Mouse (Mus musculus): ENCODE results near the gene Lmtk3. TPM values are rescaled to one million over a fixed set of nuclear protein-coding genes. Genes with fewer than 3 reads are reported as not detected.

Lmtk3 gene
- polyA plus RNA-seq, 1 experiment, result 126 TPM

GRCm38 (mm10) chr7:45747450-45747849 lies 36.1 kb upstream of the Lmtk3 start:
- Histone ChIP-seq H3K27ac (ENCODE audit: insufficient read depth, low read length) (no peak overlapping the region), H3K27me3 (ENCODE audit: control insufficient read depth, insufficient read depth, low read length) (no peaks in the 10 kb centered on the region), H3K4me3 (replicated peaks; ENCODE audit: insufficient read depth, low read depth, low read length) (no peak overlapping the region), H3K4me1 (ENCODE audit: control insufficient read depth, insufficient read depth, low read length) (no peaks in the 10 kb centered on the region)
- TF ChIP-seq POLR2A (IDR thresholded peaks at IDR 0.05; ENCODE audit: borderline replicate concordance, insufficient read depth, low read length) (no peak), CTCF (IDR thresholded peaks at IDR 0.05; ENCODE audit: borderline replicate concordance, insufficient read depth, low read depth, low read length) (no peak)
- 83% methylated on average over 5 of the region's 5 CpGs for WGBS
- DNase-seq, result no peak

- no peaks in the 10 kb centered on the region for H3K27me3 ChIP-seq (ENCODE audit: control insufficient read depth, insufficient read depth, low read length)
- H3K4me3 ChIP-seq (replicated peaks; ENCODE audit: insufficient read depth, low read depth, low read length), result no peak overlapping the region
- H3K27ac ChIP-seq (ENCODE audit: insufficient read depth, low read length), result no peak overlapping the region
- no peak for TF ChIP-seq CTCF (IDR thresholded peaks at IDR 0.05; ENCODE audit: borderline replicate concordance, insufficient read depth, low read depth, low read length)
- no peak for TF ChIP-seq POLR2A (IDR thresholded peaks at IDR 0.05; ENCODE audit: borderline replicate concordance, insufficient read depth, low read length)
- WGBS, result 82% methylated on average over 7 of the region's 7 CpGs
- DNase-seq, result no peak
- no peaks in the 10 kb centered on the region for H3K4me1 ChIP-seq (ENCODE audit: control insufficient read depth, insufficient read depth, low read length)
Measured at GRCm38 (mm10) chr7:45748110-45748509, 35.4 kb upstream of the Lmtk3 start.

GRCm38 (mm10) chr7:45749401-45749800 lies 34.1 kb upstream of the Lmtk3 start:
- H3K27ac ChIP-seq (ENCODE audit: insufficient read depth, low read length), result no peak overlapping the region
- 31% methylated on average over 10 of the region's 10 CpGs for WGBS
- TF ChIP-seq POLR2A (IDR thresholded peaks at IDR 0.05; ENCODE audit: borderline replicate concordance, insufficient read depth, low read length) (no peak), CTCF (IDR thresholded peaks at IDR 0.05; ENCODE audit: borderline replicate concordance, insufficient read depth, low read depth, low read length) (no peak)
- H3K4me3 ChIP-seq (replicated peaks; ENCODE audit: insufficient read depth, low read depth, low read length), result no peak overlapping the region
- no peak for DNase-seq
- no peaks in the 10 kb centered on the region for H3K4me1 ChIP-seq (ENCODE audit: control insufficient read depth, insufficient read depth, low read length)
- H3K27me3 ChIP-seq (ENCODE audit: control insufficient read depth, insufficient read depth, low read length), result no peaks in the 10 kb centered on the region

GRCm38 (mm10) chr7:45750162-45750561 lies 33.4 kb upstream of the Lmtk3 start:
- Histone ChIP-seq H3K4me1 (ENCODE audit: control insufficient read depth, insufficient read depth, low read length) (no peaks in the 10 kb centered on the region), H3K27me3 (ENCODE audit: control insufficient read depth, insufficient read depth, low read length) (no peaks in the 10 kb centered on the region), H3K4me3 (replicated peaks; ENCODE audit: insufficient read depth, low read depth, low read length) (no peak overlapping the region), H3K27ac (ENCODE audit: insufficient read depth, low read length) (no peak overlapping the region)
- no peak for DNase-seq
- TF ChIP-seq POLR2A (IDR thresholded peaks at IDR 0.05; ENCODE audit: borderline replicate concordance, insufficient read depth, low read length) (no peak), CTCF (IDR thresholded peaks at IDR 0.05; ENCODE audit: borderline replicate concordance, insufficient read depth, low read depth, low read length) (no peak)
- WGBS, result 69% methylated on average over 9 of the region's 9 CpGs

DNA sequence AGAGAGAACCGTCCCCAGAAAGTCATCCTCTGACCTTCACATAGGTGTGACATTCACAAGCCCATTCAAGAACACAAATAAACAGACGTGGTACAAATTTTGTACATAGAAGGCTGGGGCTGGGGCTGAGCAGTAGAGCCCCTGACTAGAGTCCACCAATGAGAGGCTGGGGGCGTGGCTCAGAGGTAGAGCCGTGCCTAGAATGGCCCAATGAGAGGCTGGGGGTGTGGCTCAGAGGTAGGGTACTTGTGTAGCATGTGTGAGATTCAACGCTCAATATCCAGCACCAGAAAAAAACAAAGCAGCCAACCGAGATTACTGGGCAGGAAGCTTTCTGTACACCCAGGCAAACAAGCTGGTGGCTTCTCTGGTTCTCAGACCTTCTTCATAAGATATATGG lies 27.8 kb upstream of the Lmtk3 start:
- no peak overlapping the region for H3K27ac ChIP-seq (ENCODE audit: insufficient read depth, low read length)
- no peaks in the 10 kb centered on the region for H3K4me1 ChIP-seq (ENCODE audit: control insufficient read depth, insufficient read depth, low read length)
- no peak overlapping the region for H3K4me3 ChIP-seq (replicated peaks; ENCODE audit: insufficient read depth, low read depth, low read length)
- 63% methylated on average over 6 of the region's 6 CpGs for WGBS
- no peak for DNase-seq
- no peak for TF ChIP-seq POLR2A (IDR thresholded peaks at IDR 0.05; ENCODE audit: borderline replicate concordance, insufficient read depth, low read length)
- no peak for TF ChIP-seq CTCF (IDR thresholded peaks at IDR 0.05; ENCODE audit: borderline replicate concordance, insufficient read depth, low read depth, low read length)
- H3K27me3 ChIP-seq (ENCODE audit: control insufficient read depth, insufficient read depth, low read length), result no peaks in the 10 kb centered on the region

- peak in 1 of 2 experiments; percentile 17 for DNase-seq
- WGBS, result 3% methylated on average over 26 of the region's 27 CpGs
- TF ChIP-seq CTCF (IDR thresholded peaks at IDR 0.05; ENCODE audit: borderline replicate concordance, insufficient read depth, low read depth, low read length) (no peak), POLR2A (IDR thresholded peaks at IDR 0.05; ENCODE audit: borderline replicate concordance, insufficient read depth, low read length) (no peak)
Measured at GRCm38 (mm10) chr7:45759400-45759799, 24.1 kb upstream of the Lmtk3 start.

DNA sequence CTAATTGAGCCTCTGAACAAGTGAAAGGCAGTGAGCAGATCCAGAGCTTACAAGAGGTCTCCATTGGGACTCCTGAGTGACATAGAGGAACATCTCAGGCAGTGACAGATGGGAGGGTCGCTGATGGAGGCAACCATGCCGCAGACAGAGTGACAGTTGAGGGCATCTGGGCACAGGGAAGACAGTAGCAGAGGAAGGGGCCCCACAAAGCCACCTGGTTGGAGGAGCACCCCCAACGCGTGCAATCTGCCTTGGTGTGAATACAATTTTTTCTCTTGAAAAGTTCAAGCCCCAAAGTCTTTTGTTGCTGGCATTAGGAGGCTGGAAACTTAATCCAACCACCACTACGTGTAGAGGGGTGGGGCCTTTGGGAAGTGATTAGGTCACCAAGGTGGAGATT lies 23.4 kb upstream of the Lmtk3 start:
- WGBS, result 55% methylated on average over 5 of the region's 5 CpGs
- no peak overlapping the region for H3K4me3 ChIP-seq (replicated peaks; ENCODE audit: insufficient read depth, low read depth, low read length)
- H3K27ac ChIP-seq (ENCODE audit: insufficient read depth, low read length), result no peak overlapping the region
- TF ChIP-seq POLR2A (IDR thresholded peaks at IDR 0.05; ENCODE audit: borderline replicate concordance, insufficient read depth, low read length) (no peak), CTCF (IDR thresholded peaks at IDR 0.05; ENCODE audit: borderline replicate concordance, insufficient read depth, low read depth, low read length) (no peak)
- DNase-seq, result no peak
- no peaks in the 10 kb centered on the region for H3K4me1 ChIP-seq (ENCODE audit: control insufficient read depth, insufficient read depth, low read length)
- H3K27me3 ChIP-seq (ENCODE audit: control insufficient read depth, insufficient read depth, low read length), result no peaks in the 10 kb centered on the region

More at GRCm38 (mm10) chr7:45759400-45759799, 24.1 kb upstream of the Lmtk3 start:
- no peak overlapping the region for H3K4me3 ChIP-seq (replicated peaks; ENCODE audit: insufficient read depth, low read depth, low read length)
- H3K4me1 ChIP-seq (ENCODE audit: control insufficient read depth, insufficient read depth, low read length), result no peaks in the 10 kb centered on the region
- H3K27me3 ChIP-seq (ENCODE audit: control insufficient read depth, insufficient read depth, low read length), result no peaks in the 10 kb centered on the region
- no peak overlapping the region for H3K27ac ChIP-seq (ENCODE audit: insufficient read depth, low read length)

DNA sequence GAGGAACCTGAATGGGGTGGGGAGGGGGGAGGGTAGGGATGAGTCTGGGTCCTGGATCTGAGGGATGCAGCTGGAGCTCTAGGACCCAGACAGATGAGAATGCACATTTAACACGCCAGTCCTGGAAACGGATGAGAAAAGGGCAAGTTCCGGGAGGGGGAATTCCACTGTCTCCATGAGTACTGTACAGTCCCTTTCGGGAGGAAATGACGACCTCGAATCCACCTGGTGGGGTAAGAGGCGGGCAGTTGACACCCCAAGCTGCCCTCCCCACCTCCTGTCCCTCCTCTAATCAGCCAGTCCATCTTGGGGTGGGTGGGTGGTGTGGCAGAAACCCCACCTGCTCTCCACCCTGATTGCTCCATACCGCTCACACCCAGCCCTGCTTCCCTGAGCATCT lies 17.5 kb upstream of the Lmtk3 start:
- Histone ChIP-seq H3K27ac (ENCODE audit: insufficient read depth, low read length) (no peak overlapping the region), H3K4me1 (ENCODE audit: control insufficient read depth, insufficient read depth, low read length) (no peaks in the 10 kb centered on the region), H3K4me3 (replicated peaks; ENCODE audit: insufficient read depth, low read depth, low read length) (no peak overlapping the region), H3K27me3 (ENCODE audit: control insufficient read depth, insufficient read depth, low read length) (no peaks in the 10 kb centered on the region)
- no peak for TF ChIP-seq POLR2A (IDR thresholded peaks at IDR 0.05; ENCODE audit: borderline replicate concordance, insufficient read depth, low read length)
- no peak for TF ChIP-seq CTCF (IDR thresholded peaks at IDR 0.05; ENCODE audit: borderline replicate concordance, insufficient read depth, low read depth, low read length)
- WGBS, result 63% methylated on average over 8 of the region's 8 CpGs
- DNase-seq, result no peak

Data from cerebellum, adult 2 months (tissue).